Mouse (Mus musculus): ENCODE data around the gene Mturn. TPM values are rescaled to one million over a fixed set of nuclear protein-coding genes. Genes with fewer than 3 reads are reported as not detected.

Gene Mturn
- polyA plus RNA-seq (2012; rRNA removed): 5.1 and 5.9 TPM in 2 replicates

- no peaks in the 10 kb centered on the region for H3K27me3 ChIP-seq (ENCODE audit: control insufficient read depth, insufficient read depth, low read length)
- peak; percentile 88 to 100 for DNase-seq (ENCODE audit: low read depth in 1 of 2, low spot score in 2 of 2)
- 3% methylated on average over 46 of the region's 48 CpGs for WGBS
- peak within 1 kb of the TSS; percentile 63 for H3K27ac ChIP-seq (ENCODE audit: insufficient read depth, low read length)
- TF ChIP-seq POLR2A (IDR thresholded peaks at IDR 0.05; ENCODE audit: low read depth, low read length) (no peak), CTCF (IDR thresholded peaks at IDR 0.05; ENCODE audit: extremely low read depth, insufficient read depth, insufficient read length, insufficient replicate concordance) (no peak)
- peak within 1 kb of the TSS; percentile 98 for H3K4me3 ChIP-seq (ENCODE audit: extremely low read depth, insufficient read depth, insufficient read length)
- H3K4me1 ChIP-seq (ENCODE audit: control insufficient read depth, insufficient read depth, insufficient read length): no peaks in the 10 kb centered on the region; the same call in 1 of the 2 replicates
- no peaks in the 10 kb centered on the region for H3K36me3 ChIP-seq (ENCODE audit: control insufficient read depth, insufficient read depth, low read length)
These were observed at the start of gene Mturn for GRCm38 (mm10) chr6:54680891-54681745. TSS of gene Mturn (plus strand) at chr6:54681624.

GRCm38 (mm10) chr6:54639877-54640276 lies 41.5 kb upstream of the Mturn start:
- Histone ChIP-seq H3K36me3 (ENCODE audit: control insufficient read depth, insufficient read depth, low read length) (no peaks in the 10 kb centered on the region), H3K4me1 (ENCODE audit: control insufficient read depth, insufficient read depth, insufficient read length) (no peaks in the 10 kb centered on the region), H3K27me3 (ENCODE audit: control insufficient read depth, insufficient read depth, low read length) (no peaks in the 10 kb centered on the region), H3K4me3 (ENCODE audit: extremely low read depth, insufficient read depth, insufficient read length) (no peak overlapping the region), H3K27ac (ENCODE audit: insufficient read depth, low read length) (no peak overlapping the region)
- no peak for DNase-seq (ENCODE audit: low read depth in 1 of 2, low spot score in 2 of 2)
- TF ChIP-seq POLR2A (IDR thresholded peaks at IDR 0.05; ENCODE audit: low read depth, low read length) (no peak), CTCF (IDR thresholded peaks at IDR 0.05; ENCODE audit: extremely low read depth, insufficient read depth, insufficient read length, insufficient replicate concordance) (no peak)
- 92% methylated on average over 3 of the region's 3 CpGs for whole genome bisulfite sequencing

GRCm38 (mm10) chr6:54641953-54642352 lies 39.5 kb upstream of the Mturn start:
- Histone ChIP-seq H3K4me1 (ENCODE audit: control insufficient read depth, insufficient read depth, insufficient read length) (no peaks in the 10 kb centered on the region), H3K36me3 (ENCODE audit: control insufficient read depth, insufficient read depth, low read length) (no peaks in the 10 kb centered on the region), H3K27ac (ENCODE audit: insufficient read depth, low read length) (no peak overlapping the region), H3K4me3 (ENCODE audit: extremely low read depth, insufficient read depth, insufficient read length) (no peak overlapping the region), H3K27me3 (ENCODE audit: control insufficient read depth, insufficient read depth, low read length) (no peaks in the 10 kb centered on the region)
- DNase-seq (ENCODE audit: low read depth in 1 of 2, low spot score in 2 of 2): no peak
- TF ChIP-seq POLR2A (IDR thresholded peaks at IDR 0.05; ENCODE audit: low read depth, low read length) (no peak), CTCF (IDR thresholded peaks at IDR 0.05; ENCODE audit: extremely low read depth, insufficient read depth, insufficient read length, insufficient replicate concordance) (no peak)
- 92% methylated on average over 2 of the region's 2 CpGs for WGBS

- Histone ChIP-seq H3K27me3 (ENCODE audit: control insufficient read depth, insufficient read depth, low read length) (no peaks in the 10 kb centered on the region), H3K4me1 (ENCODE audit: control insufficient read depth, insufficient read depth, insufficient read length) (no peaks in the 10 kb centered on the region), H3K4me3 (ENCODE audit: extremely low read depth, insufficient read depth, insufficient read length) (no peak overlapping the region), H3K36me3 (ENCODE audit: control insufficient read depth, insufficient read depth, low read length) (no peaks in the 10 kb centered on the region), H3K27ac (ENCODE audit: insufficient read depth, low read length) (no peak overlapping the region)
- DNase-seq (ENCODE audit: low read depth in 1 of 2, low spot score in 2 of 2): no peak
- WGBS: 89% methylated on average over 4 of the region's 4 CpGs
- no peak for TF ChIP-seq POLR2A (IDR thresholded peaks at IDR 0.05; ENCODE audit: low read depth, low read length)
- TF ChIP-seq CTCF (IDR thresholded peaks at IDR 0.05; ENCODE audit: extremely low read depth, insufficient read depth, insufficient read length, insufficient replicate concordance): no peak
These were observed 38.2 kb upstream of the Mturn start for GRCm38 (mm10) chr6:54643181-54643580.

- H3K27ac ChIP-seq (ENCODE audit: insufficient read depth, low read length): no peak overlapping the region
- no peak for DNase-seq (ENCODE audit: low read depth in 1 of 2, low spot score in 2 of 2)
- H3K36me3 ChIP-seq (ENCODE audit: control insufficient read depth, insufficient read depth, low read length): no peaks in the 10 kb centered on the region
- WGBS: 79% methylated on average over 11 of the region's 11 CpGs
- H3K27me3 ChIP-seq (ENCODE audit: control insufficient read depth, insufficient read depth, low read length): no peaks in the 10 kb centered on the region
- no peaks in the 10 kb centered on the region for H3K4me1 ChIP-seq (ENCODE audit: control insufficient read depth, insufficient read depth, insufficient read length)
- no peak overlapping the region for H3K4me3 ChIP-seq (ENCODE audit: extremely low read depth, insufficient read depth, insufficient read length)
- no peak for TF ChIP-seq POLR2A (IDR thresholded peaks at IDR 0.05; ENCODE audit: low read depth, low read length)
- TF ChIP-seq CTCF (IDR thresholded peaks at IDR 0.05; ENCODE audit: extremely low read depth, insufficient read depth, insufficient read length, insufficient replicate concordance): no peak
These were observed 25.8 kb upstream of the Mturn start for GRCm38 (mm10) chr6:54655471-54656095.

- Histone ChIP-seq H3K36me3 (ENCODE audit: control insufficient read depth, insufficient read depth, low read length) (no peaks in the 10 kb centered on the region), H3K4me1 (ENCODE audit: control insufficient read depth, insufficient read depth, insufficient read length) (no peaks in the 10 kb centered on the region), H3K4me3 (ENCODE audit: extremely low read depth, insufficient read depth, insufficient read length) (no peak overlapping the region), H3K27ac (ENCODE audit: insufficient read depth, low read length) (no peak overlapping the region), H3K27me3 (ENCODE audit: control insufficient read depth, insufficient read depth, low read length) (no peaks in the 10 kb centered on the region)
- TF ChIP-seq CTCF (IDR thresholded peaks at IDR 0.05; ENCODE audit: extremely low read depth, insufficient read depth, insufficient read length, insufficient replicate concordance): no peak
- TF ChIP-seq POLR2A (IDR thresholded peaks at IDR 0.05; ENCODE audit: low read depth, low read length): no peak
- WGBS: 93% methylated on average over 6 of the region's 6 CpGs
- DNase-seq (ENCODE audit: low read depth in 1 of 2, low spot score in 2 of 2): no peak
These were observed 23.6 kb upstream of the Mturn start for GRCm38 (mm10) chr6:54657861-54658260.

All from spleen, adult 2 months (tissue).